7 mouse cellular contexts compared by ENCODE assay signal in the genomic region with DNA sequence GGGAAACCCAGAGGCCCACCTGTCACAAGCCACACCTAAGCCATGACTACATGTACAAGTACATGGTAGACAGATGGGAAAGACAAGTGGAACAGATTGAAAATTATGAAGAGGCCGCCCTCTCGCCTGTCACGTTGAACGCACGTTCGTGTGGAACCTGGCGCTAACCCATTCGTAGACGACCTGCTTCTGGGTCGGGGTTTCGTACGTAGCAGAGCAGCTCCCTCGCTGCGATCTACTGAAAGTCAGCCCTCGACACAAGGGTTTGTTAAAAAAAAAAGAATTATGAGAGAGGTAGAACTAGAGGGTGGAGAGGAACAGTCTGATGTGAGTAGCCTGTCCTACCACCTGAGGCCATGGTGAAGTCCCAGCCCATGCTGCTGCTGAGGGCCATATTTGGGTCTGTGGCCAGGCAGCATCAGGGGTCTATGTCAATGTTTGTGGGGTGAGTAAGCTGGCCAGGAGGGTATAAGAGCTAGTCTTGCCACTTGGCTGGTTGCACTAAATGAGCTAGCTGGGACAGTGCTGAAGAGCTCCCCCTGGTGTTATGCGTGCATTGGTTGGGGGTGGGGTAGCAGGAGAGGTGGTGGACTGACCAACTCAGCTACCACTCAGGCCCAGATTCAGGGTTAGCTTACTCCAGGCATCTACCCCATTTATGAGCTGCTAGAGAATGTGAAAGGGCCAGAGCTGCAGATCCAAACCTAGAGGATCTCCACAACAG. TPM values are rescaled to one million over a fixed set of nuclear protein-coding genes. Genes with fewer than 3 reads are reported as not detected.
DNase-seq lines count a peak whose midpoint lies in the region; ATAC-seq lines count a peak whose summit lies in the region.

No protein-coding gene starts in this region.

- intact Hi-C loops in heart, postnatal 14 days (cut with DNase I): no loop called here
- intact Hi-C loops in left cerebral cortex, postnatal 14 days (cut with DNase I): no loop called here

- DNase-seq in CD8-positive naive resting alpha-beta T cell, adult 2 months (ENCODE audit: low read depth in 2 of 2, low spot score in 2 of 2): peak; percentile 80 to 89
- DNase-seq in WW6 (ENCODE audit: low read depth, low spot score): peak; percentile 31
- DNase-seq in embryo, embryonic 10.5 days (ENCODE audit: low spot score): peak; percentile 17
- DNase-seq in heart, postnatal 14 days: peak; percentile 54 to 69
- peak; percentile 34 to 55 for DNase-seq in left cerebral cortex, postnatal 14 days (ENCODE audit: low spot score in 2 of 2)
- DNase-seq in thymus, postnatal 0 days (ENCODE audit: low spot score): peak; percentile 16

- peak; percentile 51; the same call in 1 of the 2 replicates for ATAC-seq in neutrophil, adult 5-6 weeks (ENCODE audit: extremely low read depth, insufficient number of reproducible peaks, low FRiP score, poor library complexity, severe bottlenecking)

RNA-seq across cellular contexts. Expression of gene Atf2, which starts 24.5 kb away (rescaled TPM):
- total RNA-seq in heart, postnatal 14 days (2021): 10 to 100 TPM; 35.3 to 39.6 TPM
- total RNA-seq in left cerebral cortex, postnatal 14 days (2021): 100 to 1,000 TPM; 147 to 152 TPM
- total RNA-seq in neutrophil, adult 5-6 weeks (2017): 80.4 and 82.3 TPM in 2 replicates
- 37.2 and 46.6 TPM in 2 replicates for polyA plus RNA-seq in thymus, postnatal 0 days (2015; fragmentation: Nextera tagmentation; extraction: Ambion mirVana)

RNA-seq across cellular contexts. Expression of gene Atp5g3, which starts 43.2 kb away (rescaled TPM):
- 1,000 to 10,000 TPM; 3,634 to 3,681 TPM for total RNA-seq in heart, postnatal 14 days (2021)
- 100 to 1,000 TPM; 608 to 654 TPM for total RNA-seq in left cerebral cortex, postnatal 14 days (2021)
- 55.2 and 70.3 TPM in 2 replicates for total RNA-seq in neutrophil, adult 5-6 weeks (2017)
- polyA plus RNA-seq in thymus, postnatal 0 days (2015; fragmentation: Nextera tagmentation; extraction: Ambion mirVana): 1,407 and 1,410 TPM in 2 replicates

Comparison
In these comparisons a context has a peak if more than half of its experiments do, and no peak if none do; other contexts are left out.
1. Peak in every context shown above with its lines: DNase-seq and ATAC-seq.
2. DNase-seq: peak in every context shown above with its lines; median percentile 84 in CD8-positive naive resting alpha-beta T cell, adult 2 months; 62 in heart, postnatal 14 days; 44 in left cerebral cortex, postnatal 14 days; 31 in WW6; 17 in embryo, embryonic 10.5 days; 16 in thymus, postnatal 0 days.
3. RNA of gene Atp5g3, which starts 43.2 kb away (total RNA-seq): 3,634 to 3,681 TPM in heart, postnatal 14 days; 608 to 654 TPM in left cerebral cortex, postnatal 14 days and 55.2 to 70.3 TPM in neutrophil, adult 5-6 weeks; every median in the first group is over 4 times any median in the second.